ENCODE assay signal across 27 mouse cellular contexts in genomic region chr13:94573356-94573755, GRCm38 (mm10).
DNase-seq lines count a peak whose midpoint lies in the region; ATAC-seq and TF ChIP-seq lines count a peak whose summit lies in the region.
"Had no signal": no experiment of that assay in that cellular context is flagged by ENCODE, and none has a peak within 500 bp of the region (broad histone marks: within the 10 kb centered on the region; RNA-seq: fewer than 3 reads in every experiment).

No protein-coding gene starts in this region.

- no peak overlapping the region for H3K9ac ChIP-seq in forebrain, embryonic 11.5 days (ENCODE audit: low read length)
- no peak overlapping the region for H3K9ac ChIP-seq in forebrain, postnatal 0 days
- no peak overlapping the region for H3K9ac ChIP-seq in liver, postnatal 0 days (replicated peaks)
- H3K9ac ChIP-seq: embryonic facial prominence, embryonic 15.5 days; forebrain, embryonic 15.5 days; intestine, embryonic 15.5 days; liver, embryonic 12.5 days; midbrain, embryonic 12.5 days had no signal

- H3K4me3 ChIP-seq in forebrain, embryonic 11.5 days (ENCODE audit: low read depth, low read length): no peak overlapping the region
- no peak overlapping the region for H3K4me3 ChIP-seq in forebrain, postnatal 0 days (ENCODE audit: low read depth, low read length)
- no peak overlapping the region for H3K4me3 ChIP-seq in liver, postnatal 0 days (ENCODE audit: low read depth, low read length)
- H3K4me3 ChIP-seq: embryonic facial prominence, embryonic 15.5 days; forebrain, embryonic 15.5 days; gastrocnemius, adult 2 months; hindbrain, embryonic 10.5 days; intestine, embryonic 15.5 days; liver, embryonic 12.5 days; midbrain, embryonic 12.5 days had no signal

- H3K9me3 ChIP-seq in forebrain, embryonic 11.5 days (ENCODE audit: control insufficient read depth, low read length): no peaks in the 10 kb centered on the region
- no peaks in the 10 kb centered on the region for H3K9me3 ChIP-seq in forebrain, postnatal 0 days (ENCODE audit: low read length)
- H3K9me3 ChIP-seq in liver, postnatal 0 days (ENCODE audit: low read length): no peaks in the 10 kb centered on the region
- H3K9me3 ChIP-seq: embryonic facial prominence, embryonic 15.5 days; forebrain, embryonic 15.5 days; hindbrain, embryonic 10.5 days; intestine, embryonic 15.5 days; liver, embryonic 12.5 days; midbrain, embryonic 12.5 days had no signal

- H3K4me2 ChIP-seq in forebrain, embryonic 11.5 days (ENCODE audit: low read depth, low read length, severe bottlenecking): no peak overlapping the region
- H3K4me2 ChIP-seq in forebrain, postnatal 0 days (ENCODE audit: low read depth): no peak overlapping the region
- H3K4me2 ChIP-seq in liver, postnatal 0 days (ENCODE audit: low read depth, low read length): no peak overlapping the region
- H3K4me2 ChIP-seq: embryonic facial prominence, embryonic 15.5 days; forebrain, embryonic 15.5 days; heart, embryonic 11.5 days; intestine, embryonic 15.5 days; liver, embryonic 12.5 days; midbrain, embryonic 12.5 days had no signal

- ATAC-seq in forebrain, embryonic 11.5 days (replicated peaks; ENCODE audit: low FRiP score): no peak
- no peak for ATAC-seq in forebrain, postnatal 0 days
- ATAC-seq in liver, postnatal 0 days: no peak
- ATAC-seq: forebrain, embryonic 15.5 days; hindbrain, embryonic 16.5 days; intestine, embryonic 15.5 days; liver, embryonic 12.5 days had no signal

- peak; percentile 7 for DNase-seq in forebrain, embryonic 11.5 days (ENCODE audit: low spot score)
- no peak for DNase-seq in forebrain, postnatal 0 days
- DNase-seq in left cerebral cortex, adult 18-20 months (ENCODE audit: low spot score in 2 of 2): peak; percentile 31 to 47
- DNase-seq in left cerebral cortex, postnatal 4 days: no peak
- DNase-seq in left cerebral cortex, postnatal 14 days (ENCODE audit: low spot score in 2 of 2): peak; percentile 55 to 56
- peak; percentile 52 for DNase-seq in right cerebral cortex, postnatal 25 days
- DNase-seq in gastrocnemius, adult 8-10 months (ENCODE audit: low spot score in 2 of 2): no peak
- DNase-seq in liver, postnatal 0 days: no peak
- DNase-seq: adrenal gland, postnatal 10 days; cerebellum, adult 8-10 months; cerebellum, postnatal 36 days; embryo, embryonic 11 days; gastrocnemius, adult 2 months; kidney, adult 8-10 months; kidney, postnatal 14 days; lung, adult 2 months; lung, postnatal 14 days; spleen, adult 18-20 months; thymus, postnatal 14 days had no signal

- intact Hi-C loops in left cerebral cortex, postnatal 4 days (cut with DNase I): no loop called here
- intact Hi-C loops in left cerebral cortex, postnatal 14 days (cut with DNase I): no loop called here

- H3K27me3 ChIP-seq in forebrain, embryonic 11.5 days (ENCODE audit: control insufficient read depth, insufficient read depth, low read length): peaks cover 24% of the 10 kb centered on the region
- H3K27me3 ChIP-seq in forebrain, postnatal 0 days (ENCODE audit: insufficient read depth, low read length): peaks cover 3% of the 10 kb centered on the region; the same call in 1 of the 2 replicates
- H3K27me3 ChIP-seq in liver, postnatal 0 days (ENCODE audit: insufficient read depth, low read length): no peaks in the 10 kb centered on the region
- H3K27me3 ChIP-seq: forebrain, embryonic 15.5 days had no signal

- H3K4me1 ChIP-seq in forebrain, embryonic 11.5 days (replicated peaks; ENCODE audit: control insufficient read depth, insufficient read depth, low read length): peaks cover 18% of the 10 kb centered on the region
- peaks cover 4% of the 10 kb centered on the region for H3K4me1 ChIP-seq in forebrain, postnatal 0 days (ENCODE audit: insufficient read depth)
- no peaks in the 10 kb centered on the region for H3K4me1 ChIP-seq in liver, postnatal 0 days (ENCODE audit: insufficient read depth)
- H3K4me1 ChIP-seq: liver, embryonic 12.5 days had no signal

- no peaks in the 10 kb centered on the region for H3K36me3 ChIP-seq in forebrain, embryonic 11.5 days (ENCODE audit: control insufficient read depth, insufficient read depth, low read length)
- H3K36me3 ChIP-seq in forebrain, postnatal 0 days (ENCODE audit: insufficient read depth): no peaks in the 10 kb centered on the region
- H3K36me3 ChIP-seq in liver, postnatal 0 days (replicated peaks; ENCODE audit: insufficient read depth, low read length): 0 out of 2 replicates have a peak, but pooled peaks cover 3% of the 10 kb centered on the region
- H3K36me3 ChIP-seq: forebrain, embryonic 15.5 days; hindbrain, embryonic 10.5 days; intestine, embryonic 15.5 days; liver, embryonic 12.5 days; midbrain, embryonic 12.5 days had no signal

- TF ChIP-seq CTCF in forebrain, postnatal 0 days (IDR thresholded peaks at IDR 0.05; ENCODE audit: low read depth): no peak
- TF ChIP-seq CTCF in liver, postnatal 0 days (IDR thresholded peaks at IDR 0.05; ENCODE audit: low read depth): no peak

- no peak for TF ChIP-seq EP300 in liver, postnatal 0 days (IDR thresholded peaks at IDR 0.05; ENCODE audit: low read depth)

- no peak overlapping the region for H3K27ac ChIP-seq in forebrain, embryonic 11.5 days (ENCODE audit: low read depth, low read length)
- H3K27ac ChIP-seq in forebrain, postnatal 0 days (ENCODE audit: low read depth, low read length): no peak overlapping the region
- no peak overlapping the region for H3K27ac ChIP-seq in liver, postnatal 0 days (ENCODE audit: low read depth)
- H3K27ac ChIP-seq: embryonic facial prominence, embryonic 15.5 days; forebrain, embryonic 15.5 days; gastrocnemius, adult 2 months; hindbrain, embryonic 10.5 days; intestine, embryonic 15.5 days; liver, embryonic 12.5 days; midbrain, embryonic 12.5 days had no signal

- 87% methylated on average over 8 of the region's 8 CpGs for WGBS in forebrain, embryonic 11.5 days
- WGBS in forebrain, postnatal 0 days: 73% methylated on average over 8 of the region's 8 CpGs
- 82% methylated on average over 8 of the region's 8 CpGs for WGBS in liver, postnatal 0 days (ENCODE audit: insufficient replicate concordance)

Comparison
In these comparisons a context has a peak if more than half of its experiments do, and no peak if none do; other contexts are left out.
1. DNase-seq: peak in forebrain, embryonic 11.5 days (single experiment), left cerebral cortex, adult 18-20 months (2 of 2), left cerebral cortex, postnatal 14 days (2 of 2) and right cerebral cortex, postnatal 25 days (single experiment); none in forebrain, postnatal 0 days (single experiment), left cerebral cortex, postnatal 4 days (single experiment), gastrocnemius, adult 8-10 months (0 of 2) and liver, postnatal 0 days (single experiment).